Mouse (Mus musculus) 416B (cell line): Measurements from ENCODE around the gene Gm11114.

ENCODE experiments used
- DNase-seq: peaks from one replicate; pipeline ENCODE4 v3.0.0; 2011; ENCODE audit warnings: low read depth

Gm11114 gene

DNA sequence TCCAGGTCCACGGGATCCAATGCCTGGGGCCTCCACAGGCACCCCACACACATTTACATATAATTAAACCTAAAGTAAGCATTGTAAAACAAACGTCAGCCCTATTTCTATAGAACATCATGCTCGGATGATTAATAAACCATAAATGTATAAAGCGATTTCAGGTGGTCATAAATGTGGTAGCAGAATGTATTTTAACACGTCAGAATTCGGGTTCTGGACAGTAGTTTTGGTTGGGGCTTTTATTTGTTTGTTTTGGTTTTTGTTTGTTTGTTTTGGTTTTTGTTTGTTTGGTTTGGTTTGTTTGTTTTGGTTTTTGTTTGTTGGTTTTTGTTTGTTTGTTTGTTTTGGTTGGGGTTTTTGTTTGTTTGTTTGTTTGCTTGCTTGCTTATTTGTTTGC, at the start of gene Gm11114:
Gene Gm11114, plus strand, starts transcription at position 301 of the 400 bp plus-strand sequence.
- DNase-seq: no peak

DNA sequence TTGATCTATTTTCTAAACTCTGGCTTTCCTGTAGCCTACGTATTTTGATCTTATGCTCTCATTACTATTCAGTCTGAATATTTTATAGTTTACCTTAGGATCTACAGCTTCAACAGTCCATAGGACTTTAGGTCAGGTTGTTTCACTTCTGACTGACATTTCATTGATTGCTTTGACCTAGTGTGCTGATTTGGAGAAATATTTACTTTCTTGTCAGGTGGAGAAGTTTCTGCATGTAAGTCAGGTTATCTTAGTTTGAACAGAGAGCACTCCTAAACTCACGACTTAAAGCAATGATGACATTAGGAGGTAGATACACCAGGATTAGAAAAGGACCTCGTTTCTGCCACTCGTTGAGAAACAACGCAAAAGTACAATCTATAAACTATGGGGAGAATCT, 45.7 kb upstream of the Gm11114 start:
- no peak for DNase-seq

DNA sequence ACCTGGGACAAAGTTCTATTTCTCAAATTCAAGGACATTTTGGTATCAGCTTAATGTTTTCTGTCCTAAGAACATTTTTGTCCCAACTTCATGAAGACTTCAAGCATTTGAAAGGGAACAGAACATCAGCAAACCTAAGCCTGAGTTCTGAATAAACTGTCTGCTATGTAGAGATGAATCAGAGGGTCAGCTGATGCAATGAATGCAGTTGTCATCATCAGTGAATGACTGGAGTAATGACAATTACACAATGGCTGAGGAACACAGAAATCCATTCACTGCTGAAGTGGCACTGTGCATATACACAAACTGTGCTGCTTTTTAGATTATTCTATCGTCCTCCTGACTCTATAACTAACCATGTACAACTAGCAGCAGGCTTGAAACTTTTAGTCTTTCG, 38.5 kb upstream of the Gm11114 start:
- peak; percentile 35 for DNase-seq

GRCm38 (mm10) chr9:85302849-85303248, 9.7 kb upstream of the Gm11114 start:
- DNase-seq: no peak

DNA sequence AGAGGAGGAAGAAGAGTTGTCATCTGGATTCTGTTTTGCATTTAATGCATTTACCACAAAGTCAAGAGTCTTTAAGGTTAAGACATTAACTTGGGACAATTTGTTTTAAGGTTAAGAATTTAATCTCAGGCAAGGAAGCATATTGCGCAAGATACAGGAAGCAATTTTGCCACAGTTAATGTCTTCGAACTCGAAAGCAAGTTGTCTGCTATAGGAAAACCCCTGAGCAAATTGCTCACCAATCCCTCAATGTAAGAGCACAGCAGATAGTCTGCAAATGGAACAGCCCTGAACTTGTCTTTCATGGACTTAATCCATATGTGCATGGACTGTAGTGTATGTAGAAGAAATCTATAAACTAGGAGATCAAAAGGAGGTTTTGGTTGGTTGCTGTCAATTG, 9.2 kb upstream of the Gm11114 start:
- DNase-seq: peak; percentile 51

GRCm38 (mm10) chr9:85316122-85316521, 3.5 kb downstream of the Gm11114 start:
- DNase-seq: no peak

DNA sequence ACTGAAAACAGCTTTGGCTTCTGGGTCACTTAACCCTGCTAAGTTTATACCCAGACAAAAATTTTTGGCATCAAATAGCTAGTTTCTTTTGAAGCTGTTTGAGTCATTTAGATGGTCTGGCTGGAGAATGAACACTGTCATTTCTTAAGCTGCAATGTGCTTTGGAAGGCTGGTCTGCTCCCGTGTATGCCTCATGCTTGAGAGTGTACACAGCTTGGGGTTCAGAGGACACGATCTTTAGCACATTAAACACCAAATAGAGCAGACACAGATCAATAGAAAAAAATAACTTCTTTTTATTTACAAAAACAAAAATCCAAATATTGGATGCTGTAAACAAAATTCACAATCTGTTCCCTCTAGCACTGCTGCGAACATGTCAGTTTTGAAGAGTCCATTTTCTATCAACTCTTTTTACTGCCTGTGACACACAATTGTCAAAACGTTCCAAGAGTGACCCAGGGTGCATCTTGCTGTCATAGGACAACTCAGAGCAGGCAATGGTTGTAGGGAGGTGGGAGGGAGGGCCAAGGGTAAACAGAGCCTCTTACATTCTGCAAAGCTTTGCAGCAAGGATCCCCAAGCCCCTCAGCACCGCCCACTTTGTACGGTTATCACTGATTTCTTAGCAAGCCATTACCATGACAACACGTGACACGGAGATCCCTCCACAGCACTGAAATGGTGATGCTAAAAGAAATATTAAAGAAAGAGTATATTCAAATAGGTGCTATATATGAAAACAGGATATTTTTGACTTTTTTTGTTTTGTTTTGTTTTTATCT, 7.8 kb downstream of the Gm11114 start:
- DNase-seq: no peak

GRCm38 (mm10) chr9:85324158-85324875, 11.7 kb downstream of the Gm11114 start:
- DNase-seq: no peak

- DNase-seq: no peak
Measured at GRCm38 (mm10) chr9:85325201-85325868, 12.8 kb downstream of the Gm11114 start.

DNA sequence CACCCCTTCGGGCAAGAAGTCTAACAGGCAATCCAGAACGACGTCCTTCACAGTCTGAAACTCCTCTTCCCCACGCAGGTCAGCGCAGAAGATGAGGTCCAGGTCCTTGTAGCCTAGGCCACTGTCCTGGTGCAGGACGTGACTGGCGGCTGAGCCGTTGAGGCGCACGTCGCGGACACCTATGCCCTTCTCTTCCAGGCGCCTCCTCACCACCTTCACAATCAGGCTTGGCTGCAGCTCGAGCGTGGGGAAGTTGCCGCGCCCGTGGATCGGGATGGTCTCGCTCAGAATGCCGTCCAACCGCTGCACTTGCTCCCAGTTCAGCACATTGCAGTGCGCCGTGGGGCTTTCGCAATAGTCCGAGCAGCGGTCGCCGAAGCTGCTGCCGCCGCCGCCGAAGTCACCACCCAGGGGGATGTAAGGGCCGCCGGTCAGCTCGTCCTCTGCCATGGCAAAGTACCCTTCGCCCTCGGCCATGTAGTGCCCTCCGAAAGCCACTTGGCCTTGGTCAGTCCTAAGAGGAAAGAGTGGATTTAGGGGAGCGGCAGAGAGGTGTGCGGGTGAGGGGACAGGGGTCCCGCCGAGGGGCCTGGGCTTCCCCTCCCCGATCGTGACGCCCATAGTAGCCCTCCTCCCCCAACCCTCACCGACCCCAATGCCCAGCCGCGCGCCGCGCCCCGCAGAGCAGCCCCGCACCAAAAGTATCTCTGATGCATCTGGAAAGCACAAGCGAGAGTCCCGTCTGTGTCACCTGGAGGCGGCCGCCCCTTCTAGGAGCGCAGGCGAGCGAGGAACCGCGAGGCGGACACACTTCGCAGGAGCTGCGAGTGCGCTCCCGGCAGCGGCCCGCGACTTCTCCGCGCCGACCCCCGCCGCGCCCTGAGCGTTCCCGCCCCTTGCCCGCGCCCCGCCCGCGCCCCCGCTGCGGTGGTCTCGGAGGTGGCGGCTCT, 14.0 kb downstream of the Gm11114 start:
- no peak for DNase-seq

DNA sequence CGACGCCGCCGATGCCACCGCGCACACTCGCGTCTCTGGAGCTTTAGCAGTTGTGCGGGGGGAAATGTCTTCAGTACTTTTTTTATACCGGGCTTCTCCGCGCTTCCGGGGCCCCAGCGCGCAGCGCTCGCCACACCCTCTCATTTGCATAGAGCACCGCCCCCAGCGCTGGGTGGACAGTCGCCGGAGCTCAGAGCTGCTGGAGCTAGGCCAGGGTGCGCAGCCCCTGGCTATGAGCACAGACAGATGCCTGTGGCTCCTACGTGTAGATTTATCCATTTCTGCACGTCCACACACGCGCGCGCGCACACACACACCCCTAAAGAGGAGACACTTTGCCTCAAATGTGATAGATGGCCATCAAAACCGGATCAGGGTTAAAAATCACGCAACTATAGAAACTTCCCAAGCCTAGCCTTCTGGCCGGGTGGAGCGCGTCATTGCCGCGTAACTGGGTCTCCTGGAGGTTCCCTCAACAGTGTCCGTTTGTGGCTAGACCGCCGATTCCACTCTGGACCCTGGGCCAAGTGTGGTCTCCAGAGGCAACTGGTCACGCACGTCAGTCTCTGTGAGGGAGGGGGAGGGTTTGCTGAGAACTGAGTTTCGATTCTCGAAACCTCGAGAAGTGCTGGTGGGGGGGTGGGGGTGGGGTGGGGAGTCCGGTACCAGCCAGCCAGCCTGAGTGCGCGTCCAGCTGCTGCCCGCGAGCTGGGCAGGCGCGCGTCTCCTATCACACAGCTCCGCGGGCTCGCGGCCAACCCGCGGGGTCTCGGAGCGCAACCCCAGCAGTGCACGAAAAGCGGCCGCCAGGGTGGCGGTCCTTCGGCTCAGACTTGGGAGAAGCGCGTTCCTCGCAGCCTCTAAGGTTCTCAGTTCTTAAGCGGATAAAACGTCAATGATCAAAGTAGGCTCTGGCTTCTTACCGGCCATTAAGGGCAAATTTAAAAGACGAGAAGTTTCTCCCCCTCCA, 15.0 kb downstream of the Gm11114 start, which contains the start of gene Tent5a:
Gene Tent5a, minus strand, starts transcription at position 107 of the 970 bp plus-strand sequence.
- DNase-seq: no peak

GRCm38 (mm10) chr9:85328259-85328658, 15.7 kb downstream of the Gm11114 start:
- peak; percentile 27 for DNase-seq

DNA sequence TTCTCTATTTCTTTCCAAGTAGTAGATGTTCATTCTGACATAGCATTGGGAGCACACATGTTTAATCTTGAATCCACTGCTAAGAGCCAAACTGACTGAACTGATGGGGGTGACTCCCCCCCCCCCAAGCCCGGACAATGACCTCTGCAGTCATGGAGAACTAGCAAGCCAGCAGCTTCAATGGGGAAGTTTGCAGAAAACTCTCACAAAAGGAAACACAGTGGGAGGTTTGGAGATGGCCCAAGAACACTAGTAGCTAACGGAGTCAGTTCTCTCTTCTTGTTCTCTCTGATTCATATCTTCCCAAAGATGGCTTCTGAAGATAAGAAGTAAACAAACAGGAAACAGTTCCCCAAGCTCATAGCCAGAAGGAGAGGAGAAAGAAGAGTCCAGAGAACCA, 18.9 kb downstream of the Gm11114 start:
- no peak for DNase-seq

DNA sequence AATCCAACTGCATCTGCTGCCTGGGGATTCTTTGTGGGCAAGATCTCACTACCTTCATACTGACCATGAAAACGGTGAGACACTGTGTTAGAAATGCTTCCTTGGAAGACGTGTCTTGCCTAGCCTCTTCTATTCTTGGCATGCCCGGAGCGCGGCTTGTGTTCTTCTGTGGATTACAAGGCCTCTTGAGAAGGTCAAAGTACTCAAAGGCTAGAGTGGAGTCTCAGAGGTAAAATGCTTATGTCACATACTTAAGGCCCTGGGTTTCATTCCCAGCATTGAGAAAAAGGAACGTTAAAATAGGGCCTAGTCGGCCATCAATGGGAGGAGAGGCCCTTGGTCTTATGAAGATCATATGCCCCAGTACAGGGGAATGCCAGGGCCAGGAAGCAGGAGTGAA, 23.5 kb downstream of the Gm11114 start:
- no peak for DNase-seq

GRCm38 (mm10) chr9:85340303-85340702, 27.7 kb downstream of the Gm11114 start:
- peak; percentile 67 for DNase-seq

GRCm38 (mm10) chr9:85342892-85343785, 30.6 kb downstream of the Gm11114 start:
- DNase-seq: peak; percentile 90

DNA sequence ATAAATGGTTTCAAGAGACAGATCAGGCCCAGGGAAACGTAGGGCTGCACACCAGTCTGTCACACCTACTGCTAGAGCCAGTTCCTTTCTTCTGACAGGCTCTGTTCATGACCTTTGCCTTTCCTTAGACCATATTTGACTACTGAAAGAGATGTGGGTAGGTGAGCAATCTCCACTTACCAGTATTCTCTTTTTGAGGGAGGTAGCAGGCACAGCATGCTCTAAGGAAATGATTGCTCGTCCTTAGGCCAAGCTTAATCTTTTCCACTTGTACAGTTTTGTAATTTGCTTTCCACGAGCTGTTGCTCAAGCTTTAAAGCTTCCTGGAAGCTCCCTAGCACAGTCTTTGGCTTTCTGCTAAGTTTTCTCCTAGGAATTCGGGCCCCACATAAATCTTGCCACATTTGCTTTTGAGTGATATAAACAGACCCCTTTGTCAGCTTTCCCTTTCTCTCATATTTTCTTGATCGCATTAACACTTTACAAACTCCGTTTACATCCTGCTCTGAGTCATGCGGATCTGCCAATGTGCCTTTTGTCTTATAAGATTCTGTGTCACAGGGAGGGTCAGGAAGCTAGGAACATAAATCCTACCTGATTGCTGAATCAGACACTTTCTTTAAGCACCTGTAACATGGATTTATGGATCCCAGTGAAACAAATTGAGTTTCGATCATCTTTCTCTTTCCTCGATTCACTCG, 35.4 kb downstream of the Gm11114 start:
- peak; percentile 66 for DNase-seq

DNA sequence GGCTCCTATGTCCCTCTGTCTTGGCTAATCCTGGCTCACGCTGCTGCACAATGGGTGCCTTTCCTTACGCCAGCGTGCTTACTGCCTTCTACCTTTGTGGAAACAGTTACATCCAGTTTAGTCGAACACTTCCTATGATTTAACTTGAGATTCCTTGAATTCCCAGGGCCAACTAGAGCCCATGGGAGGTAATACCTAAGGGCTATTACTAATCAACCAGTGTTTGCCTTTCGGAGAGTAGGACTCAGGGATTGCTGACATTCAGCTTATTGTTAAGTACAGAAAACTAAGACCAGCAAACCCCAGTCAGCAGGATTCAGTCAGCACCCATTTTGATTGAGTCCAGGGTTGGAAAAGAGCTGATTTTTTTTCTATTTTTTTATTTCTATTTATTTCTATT, 43.0 kb downstream of the Gm11114 start:
- DNase-seq: no peak
